Mouse (Mus musculus) cortical plate, adult 2 months (tissue): ENCODE results near the gene Adamtsl2.

ENCODE experiments used
- CTCF ChIP-seq: fragments of 200-500 bp; IDR thresholded peaks from 2 replicates; pipeline ENCODE4 v1.5.1; 2011; ENCODE audit warnings: mild to moderate bottlenecking, control low read depth, low read length; ENCODE audit not compliant: insufficient read depth; ENCODE audit errors: extremely low read depth
- POLR2A ChIP-seq: fragments of 200-500 bp; IDR thresholded peaks from 2 replicates; pipeline ENCODE4 v1.6.1; 2011; ENCODE audit warnings: mild to moderate bottlenecking, low read length, control low read depth; ENCODE audit not compliant: insufficient read depth; ENCODE audit errors: extremely low read depth

DNA sequence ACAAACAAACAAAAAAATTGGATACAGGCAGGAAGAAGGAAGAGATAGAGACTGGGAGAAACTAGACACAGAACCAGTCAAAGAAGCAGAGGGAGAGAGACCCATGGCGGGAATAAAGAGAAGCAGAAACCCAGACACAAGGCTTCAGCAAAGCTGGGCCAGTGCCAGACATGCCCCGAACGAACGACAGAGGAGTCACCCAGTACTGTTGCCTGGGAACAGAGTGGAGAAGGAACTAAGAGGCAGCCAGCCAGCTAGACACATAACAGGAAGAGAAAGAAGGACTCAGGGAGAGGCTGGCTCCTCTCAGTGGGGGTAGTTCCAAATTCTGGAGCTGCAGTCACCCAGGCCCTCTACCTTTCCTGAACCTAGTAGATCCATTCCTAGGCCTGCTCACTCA lies 8.0 kb upstream of the Adamtsl2 start:
- TF ChIP-seq CTCF, result no peak
- no peak for TF ChIP-seq POLR2A
